Mouse (Mus musculus): ENCODE results near the gene Ptms. TPM values are rescaled to one million over a fixed set of nuclear protein-coding genes. Genes with fewer than 3 reads are reported as not detected.
A peak's percentile ranks its signal among the peaks of the same experiment; 100 is the strongest.

The Ptms gene
- polyA plus RNA-seq, 1 experiment from 2014 or later, result 880 TPM

- Histone ChIP-seq H3K27ac (0 out of 2 replicates have a peak overlapping the region, but pooled peaks have one; percentile 100), H3K36me3 (replicated peaks) (peaks cover 20% of the 10 kb centered on the region; the same call in 1 of the 2 replicates), H3K4me3 (no peak overlapping the region), H3K4me1 (peaks cover 44% of the 10 kb centered on the region), H3K9me3 (no peaks in the 10 kb centered on the region), H3K4me2 (no peak overlapping the region), H3K27me3 (replicated peaks) (0 out of 2 replicates have a peak, but pooled peaks cover 2% of the 10 kb centered on the region), H3K9ac (no peak overlapping the region)
- no peak for ATAC-seq (replicated peaks)
- WGBS, result 64% methylated on average over 6 of the region's 6 CpGs
Observed at GRCm38 (mm10) chr6:124913214-124913613, 6.7 kb downstream of the Ptms start.

- peak within 1 kb of the TSS; percentile 17; the same call in 1 of the 2 replicates for H3K4me2 ChIP-seq
- 0 out of 2 replicates have a peak, but pooled peaks cover 2% of the 10 kb centered on the region for H3K27me3 ChIP-seq (replicated peaks)
- H3K36me3 ChIP-seq (replicated peaks), result peaks cover 20% of the 10 kb centered on the region; the same call in 1 of the 2 replicates
- ATAC-seq (replicated peaks), result no peak
- no peak within 1 kb of the TSS for H3K9ac ChIP-seq
- no peaks in the 10 kb centered on the region for H3K9me3 ChIP-seq
- H3K4me1 ChIP-seq, result peaks cover 41% of the 10 kb centered on the region
- no peak within 1 kb of the TSS for H3K27ac ChIP-seq
- 19% methylated on average over 13 of the region's 13 CpGs for WGBS
- H3K4me3 ChIP-seq, result no peak within 1 kb of the TSS
Observed at GRCm38 (mm10) chr6:124911533-124912218, 8.2 kb downstream of the Ptms start, which contains the start of gene Lag3. Gene Lag3 (minus strand): TSS chr6:124911705.

- WGBS, result 4% methylated on average over 32 of the region's 32 CpGs
- Histone ChIP-seq H3K4me2 (peak overlapping the region; percentile 29), H3K27ac (peak overlapping the region; percentile 23; the same call in 1 of the 2 replicates), H3K36me3 (replicated peaks) (peaks cover 20% of the 10 kb centered on the region; the same call in 1 of the 2 replicates), H3K4me3 (no peak overlapping the region; the same call in 1 of the 2 replicates), H3K27me3 (replicated peaks) (0 out of 2 replicates have a peak, but pooled peaks cover 2% of the 10 kb centered on the region), H3K9ac (peak overlapping the region; percentile 24; the same call in 1 of the 2 replicates), H3K9me3 (no peaks in the 10 kb centered on the region), H3K4me1 (peaks cover 42% of the 10 kb centered on the region)
- no peak for ATAC-seq (replicated peaks)
Observed at GRCm38 (mm10) chr6:124910032-124910431, 9.9 kb downstream of the Ptms start.

- H3K9ac ChIP-seq, result no peak overlapping the region
- 0 out of 2 replicates have a peak, but pooled peaks cover 1% of the 10 kb centered on the region for H3K36me3 ChIP-seq (replicated peaks)
- H3K4me1 ChIP-seq, result peaks cover 42% of the 10 kb centered on the region
- H3K4me2 ChIP-seq, result no peak overlapping the region
- no peaks in the 10 kb centered on the region for H3K9me3 ChIP-seq
- 85% methylated on average over 1 of the region's 1 CpGs for WGBS
- ATAC-seq (replicated peaks), result no peak
- 0 out of 2 replicates have a peak, but pooled peaks cover 2% of the 10 kb centered on the region for H3K27me3 ChIP-seq (replicated peaks)
- no peak overlapping the region for H3K27ac ChIP-seq
- no peak overlapping the region for H3K4me3 ChIP-seq
Observed at GRCm38 (mm10) chr6:124907767-124908166, 12.1 kb downstream of the Ptms start.

- peak overlapping the region; percentile 64 for H3K4me2 ChIP-seq
- H3K36me3 ChIP-seq (replicated peaks), result no peaks in the 10 kb centered on the region
- WGBS, result 23% methylated on average over 16 of the region's 16 CpGs
- peak overlapping the region; percentile 35 for H3K4me3 ChIP-seq
- H3K27me3 ChIP-seq (replicated peaks), result 0 out of 2 replicates have a peak, but pooled peaks cover 2% of the 10 kb centered on the region
- H3K4me1 ChIP-seq, result peaks cover 34% of the 10 kb centered on the region
- H3K27ac ChIP-seq, result peak overlapping the region; percentile 98
- ATAC-seq (replicated peaks), result no peak
- H3K9ac ChIP-seq, result peak overlapping the region; percentile 58
- H3K9me3 ChIP-seq, result no peaks in the 10 kb centered on the region
Observed at GRCm38 (mm10) chr6:124904991-124905860, 14.7 kb downstream of the Ptms start.

- peak overlapping the region; percentile 35 for H3K4me3 ChIP-seq
- peak overlapping the region; percentile 58 for H3K9ac ChIP-seq
- peak overlapping the region; percentile 98 for H3K27ac ChIP-seq
- 5% methylated on average over 24 of the region's 24 CpGs for WGBS
- ATAC-seq (replicated peaks), result peak; percentile 82
- H3K4me2 ChIP-seq, result peak overlapping the region; percentile 64
- 0 out of 2 replicates have a peak, but pooled peaks cover 2% of the 10 kb centered on the region for H3K27me3 ChIP-seq (replicated peaks)
- H3K36me3 ChIP-seq (replicated peaks), result no peaks in the 10 kb centered on the region
- H3K9me3 ChIP-seq, result no peaks in the 10 kb centered on the region
- H3K4me1 ChIP-seq, result peaks cover 27% of the 10 kb centered on the region
Observed at GRCm38 (mm10) chr6:124904161-124904981, 15.5 kb downstream of the Ptms start.

GRCm38 (mm10) chr6:124903580-124904151, 16.2 kb downstream of the Ptms start:
- Histone ChIP-seq H3K9ac (peak overlapping the region; percentile 58), H3K36me3 (replicated peaks) (no peaks in the 10 kb centered on the region), H3K4me2 (peak overlapping the region; percentile 64), H3K4me1 (peaks cover 27% of the 10 kb centered on the region), H3K4me3 (peak overlapping the region; percentile 35), H3K9me3 (no peaks in the 10 kb centered on the region), H3K27ac (peak overlapping the region; percentile 98), H3K27me3 (replicated peaks) (0 out of 2 replicates have a peak, but pooled peaks cover 2% of the 10 kb centered on the region)
- ATAC-seq (replicated peaks), result peak; percentile 87
- WGBS, result under 1% methylated on average over 23 of the region's 23 CpGs

GRCm38 (mm10) chr6:124901851-124902250, 18.1 kb downstream of the Ptms start:
- Histone ChIP-seq H3K36me3 (replicated peaks) (no peaks in the 10 kb centered on the region), H3K9ac (no peak overlapping the region), H3K27me3 (replicated peaks) (no peaks in the 10 kb centered on the region), H3K4me3 (no peak overlapping the region), H3K4me2 (no peak overlapping the region), H3K27ac (no peak overlapping the region), H3K4me1 (peaks cover 27% of the 10 kb centered on the region), H3K9me3 (no peaks in the 10 kb centered on the region)
- no peak for ATAC-seq (replicated peaks)

- WGBS, result 40% methylated on average over 10 of the region's 10 CpGs
- H3K9me3 ChIP-seq, result no peaks in the 10 kb centered on the region
- ATAC-seq (replicated peaks), result no peak
Observed at GRCm38 (mm10) chr6:124900801-124901480, 19.0 kb downstream of the Ptms start.

GRCm38 (mm10) chr6:124900056-124900800, 19.7 kb downstream of the Ptms start:
- 54% methylated on average over 8 of the region's 8 CpGs for WGBS
- Histone ChIP-seq H3K9ac (no peak overlapping the region), H3K4me2 (no peak overlapping the region), H3K27me3 (replicated peaks) (no peaks in the 10 kb centered on the region), H3K4me3 (no peak overlapping the region), H3K36me3 (replicated peaks) (no peaks in the 10 kb centered on the region), H3K27ac (no peak overlapping the region), H3K4me1 (peaks cover 22% of the 10 kb centered on the region), H3K9me3 (no peaks in the 10 kb centered on the region)
- ATAC-seq (replicated peaks), result no peak

More at GRCm38 (mm10) chr6:124900801-124901480, 19.0 kb downstream of the Ptms start:
- Histone ChIP-seq H3K27me3 (replicated peaks) (no peaks in the 10 kb centered on the region), H3K9ac (no peak overlapping the region), H3K36me3 (replicated peaks) (no peaks in the 10 kb centered on the region), H3K27ac (no peak overlapping the region), H3K4me1 (peaks cover 27% of the 10 kb centered on the region), H3K4me2 (no peak overlapping the region), H3K4me3 (no peak overlapping the region)

Measured in midbrain, embryonic 15.5 days (tissue).